Mouse (Mus musculus) bone marrow, adult 2 months (tissue): ENCODE measurements around the gene Mosmo. TPM values are rescaled to one million over a fixed set of nuclear protein-coding genes. Genes with fewer than 3 reads are reported as not detected.
"Not testable (repeated sequence)": the region's sequence is repeated elsewhere in the genome, so short reads cannot be mapped to it uniquely, and the experiment has no call there.

Experiments used
- H3K27ac ChIP-seq: fragments of 200-500 bp; 2 replicates; pipeline ENCODE4 v1.5.1; 2012; ENCODE audit warnings: low read depth, mild to moderate bottlenecking, control low read depth, inconsistent platforms, low read length; ENCODE audit not compliant: control insufficient read depth, poor library complexity, insufficient read depth
- H3K4me1 ChIP-seq: fragments of 200-500 bp; 2 replicates; pipeline ENCODE4 v1.6.1; 2011; ENCODE audit warnings: low read length; ENCODE audit not compliant: control insufficient read depth, insufficient read depth
- H3K4me3 ChIP-seq: fragments of 200-500 bp; replicated peaks from 2 replicates; pipeline ENCODE3; 2011; ENCODE audit warnings: mild to moderate bottlenecking, low read depth, low read length, control low read depth; ENCODE audit not compliant: control insufficient read depth
- CTCF ChIP-seq: fragments of 200-500 bp; IDR thresholded peaks from 2 replicates; pipeline ENCODE4 v1.5.1; 2011; ENCODE audit warnings: low read length, control low read depth; ENCODE audit not compliant: control insufficient read depth, insufficient read depth
- POLR2A ChIP-seq: fragments of 200-500 bp; IDR thresholded peaks from 2 replicates; pipeline ENCODE4 v1.6.1; 2011; ENCODE audit warnings: low read depth, mild to moderate bottlenecking, control low read depth, low read length, borderline replicate concordance; ENCODE audit not compliant: control insufficient read depth
- WGBS: fragments of 180-500 bp; shearing (Covaris S2); methylation state at CpG from one replicate; pipeline ENCODE4 v1.1.7; 2018; 5-methylcytosine and 5-hydroxymethylcytosine counted together
- polyA plus RNA-seq: library from polyadenylated mRNA; stranded (reverse); fragments of >200 nt; gene quantifications from 2 replicates; pipeline ENCODE4 v1.2.4, GENCODE M21; 2011; ENCODE audit warnings: low replicate concordance; ENCODE audit not compliant: missing spikeins, insufficient read depth, insufficient read length

Mosmo gene
- polyA plus RNA-seq, 1 experiment = 16.1 TPM

GRCm38 (mm10) chr7:120693831-120694375 is 16.5 kb downstream of the Mosmo start:
- no peak overlapping the region for H3K4me3 ChIP-seq
- H3K4me1 ChIP-seq = no peaks in the 10 kb centered on the region; the same call in 1 of the 2 replicates
- no peak for TF ChIP-seq POLR2A
- TF ChIP-seq CTCF = no peak
- WGBS = 86% methylated on average over 5 of the region's 5 CpGs
- H3K27ac ChIP-seq = no peak overlapping the region

- TF ChIP-seq POLR2A (no peak), CTCF (no peak)
- no peaks in the 10 kb centered on the region; the same call in 1 of the 2 replicates for H3K4me1 ChIP-seq
- 78% methylated on average over 6 of the region's 6 CpGs for WGBS
- H3K4me3 ChIP-seq = no peak overlapping the region
- H3K27ac ChIP-seq = no peak overlapping the region
Observed at GRCm38 (mm10) chr7:120695196-120695595, 17.8 kb downstream of the Mosmo start.

GRCm38 (mm10) chr7:120695641-120696040 is 18.2 kb downstream of the Mosmo start:
- Histone ChIP-seq H3K27ac (no peak overlapping the region), H3K4me3 (no peak overlapping the region), H3K4me1 (no peaks in the 10 kb centered on the region; the same call in 1 of the 2 replicates)
- TF ChIP-seq CTCF (no peak), POLR2A (no peak)
- 54% methylated on average over 1 of the region's 1 CpGs for WGBS

- Histone ChIP-seq H3K4me1 (no peaks in the 10 kb centered on the region; the same call in 1 of the 2 replicates), H3K27ac (no peak overlapping the region), H3K4me3 (no peak overlapping the region)
- TF ChIP-seq CTCF (no peak), POLR2A (no peak)
- WGBS = 94% methylated on average over 2 of the region's 2 CpGs
Observed at GRCm38 (mm10) chr7:120696331-120696730, 18.9 kb downstream of the Mosmo start.

- WGBS = 68% methylated on average over 6 of the region's 6 CpGs
- no peak overlapping the region for H3K27ac ChIP-seq
- no peak overlapping the region for H3K4me3 ChIP-seq
- no peaks in the 10 kb centered on the region; the same call in 1 of the 2 replicates for H3K4me1 ChIP-seq
- TF ChIP-seq POLR2A (no peak), CTCF (no peak)
Observed at GRCm38 (mm10) chr7:120699586-120699985, 22.2 kb downstream of the Mosmo start.

GRCm38 (mm10) chr7:120703888-120704287 is 26.5 kb downstream of the Mosmo start:
- Histone ChIP-seq H3K4me3 (no peak overlapping the region), H3K4me1 (no peaks in the 10 kb centered on the region; the same call in 1 of the 2 replicates), H3K27ac (no peak overlapping the region)
- WGBS = 32% methylated on average over 3 of the region's 3 CpGs
- TF ChIP-seq POLR2A = no peak
- no peak for TF ChIP-seq CTCF

GRCm38 (mm10) chr7:120712071-120712470 is 34.7 kb downstream of the Mosmo start:
- WGBS = 79% methylated on average over 2 of the region's 2 CpGs
- Histone ChIP-seq H3K4me1 (no peaks in the 10 kb centered on the region), H3K27ac (no peak overlapping the region), H3K4me3 (no peak overlapping the region)
- no peak for TF ChIP-seq CTCF
- no peak for TF ChIP-seq POLR2A

GRCm38 (mm10) chr7:120713225-120713624 is 35.8 kb downstream of the Mosmo start:
- 66% methylated on average over 2 of the region's 2 CpGs for WGBS
- no peaks in the 10 kb centered on the region for H3K4me1 ChIP-seq
- no peak overlapping the region for H3K4me3 ChIP-seq
- H3K27ac ChIP-seq = no peak overlapping the region
- TF ChIP-seq CTCF = no peak
- no peak for TF ChIP-seq POLR2A

- H3K27ac ChIP-seq, H3K4me1 ChIP-seq, H3K4me3 ChIP-seq: not testable (repeated sequence)
- WGBS = 89% methylated on average over 11 of the region's 11 CpGs
Observed at GRCm38 (mm10) chr7:120713951-120714350, 36.5 kb downstream of the Mosmo start.
